Mouse (Mus musculus) kidney, postnatal 14 days (tissue): Measurements from ENCODE around the gene Taar1.

Source experiments
- DNase-seq: peaks from one replicate; pipeline ENCODE4 v3.0.0; 2022; ENCODE audit warnings: mixed read lengths

Gene Taar1

GRCm38 (mm10) chr10:23920056-23920455 lies at the start of gene Taar1:
Gene Taar1 (plus strand): TSS chr10:23920356.
- no peak for DNase-seq

DNA sequence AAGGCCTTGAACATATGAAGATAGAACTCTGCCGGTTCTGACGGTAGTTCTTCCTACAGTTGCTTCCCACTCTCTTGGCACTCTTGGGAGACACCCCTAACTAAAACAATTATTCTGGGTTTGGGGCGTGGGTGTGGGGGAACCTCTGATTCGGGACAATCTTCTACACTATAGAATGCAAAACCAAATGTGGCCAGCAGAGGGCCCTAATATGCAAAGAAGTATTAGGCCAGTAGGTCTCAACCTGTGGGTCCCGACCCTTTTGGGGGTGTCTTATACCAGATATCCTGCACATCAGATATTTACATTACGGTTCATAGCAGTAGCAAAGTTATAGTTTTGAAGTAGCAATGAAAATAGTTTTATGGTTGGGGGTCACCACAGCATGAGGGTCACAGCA lies 39.5 kb upstream of the Taar1 start:
- peak; percentile 29 for DNase-seq

- DNase-seq, result no peak
These were observed 35.2 kb upstream of the Taar1 start for GRCm38 (mm10) chr10:23884910-23885309.

- no peak for DNase-seq
These were observed 34.1 kb upstream of the Taar1 start for GRCm38 (mm10) chr10:23886060-23886459.

DNA sequence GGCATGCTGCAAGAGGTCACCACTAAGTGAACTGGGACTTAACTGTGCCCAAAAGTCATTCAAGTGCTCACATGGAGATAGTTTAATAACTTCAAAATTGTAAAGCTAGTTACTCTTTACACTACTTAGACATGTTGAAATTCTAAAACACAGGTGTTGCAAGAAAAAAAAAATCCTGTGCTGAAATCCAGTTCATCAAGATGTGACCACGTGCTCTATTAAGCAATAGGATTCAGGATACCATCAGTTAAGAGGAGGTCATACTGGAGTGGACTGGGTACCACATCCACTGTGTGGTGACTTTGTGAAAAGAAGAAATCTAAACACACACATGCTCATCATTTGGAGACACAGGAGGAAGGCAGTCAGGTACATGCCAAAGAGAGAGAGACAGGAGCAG lies 27.2 kb upstream of the Taar1 start:
- no peak for DNase-seq

DNA sequence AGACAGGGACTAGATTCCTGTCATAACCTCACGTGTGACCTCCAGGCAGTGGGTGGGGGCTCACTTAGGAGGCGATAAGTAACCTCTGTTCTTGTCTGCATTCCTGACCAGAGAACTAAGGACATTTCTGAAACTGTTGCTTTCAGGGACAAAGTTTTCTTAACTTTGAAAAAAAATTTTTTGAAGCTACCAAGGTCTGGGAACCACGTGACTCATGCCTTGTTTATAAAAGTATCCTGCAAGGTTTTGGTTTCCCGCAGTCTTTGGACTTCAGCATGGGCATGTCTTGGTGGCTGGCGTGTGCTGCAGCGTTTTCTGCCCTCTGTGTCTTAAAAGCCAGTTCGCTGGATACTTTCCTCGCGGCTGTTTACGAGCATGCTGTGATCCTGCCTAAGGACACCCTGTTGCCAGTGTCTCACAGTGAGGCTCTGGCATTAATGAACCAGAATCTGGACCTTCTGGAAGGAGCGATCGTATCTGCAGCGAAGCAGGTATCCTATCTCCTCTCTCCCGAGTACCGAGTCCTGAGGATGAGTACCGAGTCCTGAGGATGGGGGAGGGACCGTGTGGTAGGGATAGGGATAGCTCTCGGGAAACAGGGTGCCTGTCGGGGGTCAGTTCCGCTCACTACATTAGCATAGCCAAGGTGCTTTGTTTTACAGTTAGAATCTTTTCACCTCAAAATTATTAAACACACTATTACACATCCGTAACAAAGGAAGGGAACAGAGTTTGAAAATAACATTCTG lies 25.4 kb upstream of the Taar1 start, which contains the start of gene Vnn1:
Gene Vnn1, plus strand, starts transcription at position 88 of the 749 bp plus-strand sequence.
- DNase-seq, result peak; percentile 50

DNA sequence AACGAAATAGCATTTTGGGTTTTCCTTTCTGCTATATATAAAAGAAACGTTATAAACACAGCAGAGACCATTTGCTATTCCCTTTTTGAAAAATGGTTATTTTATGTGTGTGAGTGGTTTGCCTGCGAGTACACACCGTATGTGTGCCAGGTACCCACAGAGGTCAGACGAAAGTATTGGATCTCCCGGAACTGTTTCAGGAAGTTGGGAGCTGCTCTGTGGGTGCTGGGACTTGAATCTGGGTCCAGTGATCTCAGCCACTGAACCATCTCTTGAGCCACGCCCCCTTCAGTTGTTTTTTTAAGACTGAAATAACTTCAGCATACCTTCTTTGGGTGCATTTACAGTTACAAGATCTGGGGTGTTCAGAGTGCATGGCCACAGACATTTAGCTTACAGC lies 24.8 kb upstream of the Taar1 start:
- DNase-seq, result no peak

DNA sequence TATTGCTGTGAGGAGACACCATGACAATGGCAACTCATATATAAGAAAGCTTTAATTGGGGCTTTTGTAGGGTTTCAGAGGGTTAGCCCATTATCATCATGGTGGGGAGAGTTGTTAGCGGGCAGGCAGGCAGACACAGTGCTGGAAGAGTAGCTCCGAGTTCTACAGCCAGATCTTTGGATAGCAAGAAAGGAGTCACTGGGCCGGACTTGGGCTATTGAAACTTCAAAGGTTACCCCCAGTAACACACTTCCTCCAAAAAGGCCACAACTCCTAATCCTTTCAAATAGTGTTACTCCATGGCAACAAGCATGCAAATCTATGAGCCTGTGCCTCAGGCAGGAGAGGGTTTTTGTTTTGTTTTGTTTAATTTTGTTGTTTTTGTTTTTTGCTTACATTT lies 19.0 kb upstream of the Taar1 start:
- no peak for DNase-seq

- peak; percentile 20 for DNase-seq
These were observed 14.5 kb upstream of the Taar1 start for GRCm38 (mm10) chr10:23905661-23906060.

GRCm38 (mm10) chr10:23922468-23922867 lies 2.3 kb downstream of the Taar1 start:
- no peak for DNase-seq

DNA sequence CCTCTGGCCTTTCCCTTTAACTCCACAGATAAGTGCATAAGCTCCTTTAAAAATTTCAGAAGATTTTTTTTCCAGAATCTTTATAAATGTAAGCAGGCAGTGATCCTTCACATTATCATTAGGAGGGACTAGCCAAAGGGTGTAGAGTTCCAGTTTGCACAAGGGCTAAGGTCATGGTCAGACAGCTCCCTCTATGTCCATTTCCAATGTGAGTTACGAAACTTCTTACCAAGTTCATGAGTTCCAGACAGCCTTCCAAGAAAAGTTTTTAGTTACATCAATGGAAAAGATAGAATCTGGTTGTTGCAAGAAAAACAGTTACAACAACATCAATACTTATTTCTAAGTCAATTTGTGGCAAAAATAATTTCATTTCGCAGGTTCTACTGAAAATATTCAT lies 3.8 kb downstream of the Taar1 start:
- DNase-seq, result no peak

DNA sequence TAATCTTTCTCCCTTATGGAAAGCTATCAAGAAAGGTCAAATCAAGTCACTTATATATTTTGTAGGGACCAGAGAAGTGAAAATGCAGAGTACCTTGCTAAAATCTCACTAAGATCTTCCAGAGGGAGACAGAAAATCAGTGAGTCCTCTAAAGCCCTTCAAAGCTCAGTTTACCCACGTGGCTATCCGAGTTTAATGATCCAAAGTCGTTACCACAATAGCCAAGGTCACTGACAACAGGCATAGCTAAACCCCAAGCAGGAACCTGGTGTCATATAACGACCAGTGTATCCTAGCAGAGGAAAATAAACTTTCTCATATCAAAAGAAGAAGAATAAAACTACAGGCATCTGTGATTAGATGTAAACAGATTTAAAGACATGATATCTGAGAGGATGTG lies 17.5 kb downstream of the Taar1 start:
- no peak for DNase-seq

DNA sequence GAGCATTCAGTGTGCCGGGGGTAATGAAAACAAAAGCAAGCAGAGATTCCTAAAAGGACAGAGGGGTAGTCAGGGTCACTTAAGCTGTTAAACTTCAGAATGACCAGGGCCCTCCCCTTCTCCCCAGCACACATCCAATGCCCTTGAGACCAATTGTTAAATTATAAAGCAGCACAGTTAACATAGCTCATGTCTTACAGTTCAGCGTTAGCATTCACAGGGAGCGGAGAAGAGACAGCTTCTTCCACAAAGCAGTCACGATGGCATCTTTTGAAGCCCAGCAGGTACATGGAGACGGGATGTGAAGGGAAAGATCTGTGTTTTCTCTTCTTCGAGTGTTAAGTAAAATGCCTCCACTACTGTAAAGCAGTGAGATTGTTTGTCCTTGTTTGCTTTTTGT lies 18.2 kb downstream of the Taar1 start, which contains the start of gene Taar2:
Gene Taar2, plus strand, starts transcription at position 261 of the 400 bp plus-strand sequence.
- DNase-seq, result no peak

DNA sequence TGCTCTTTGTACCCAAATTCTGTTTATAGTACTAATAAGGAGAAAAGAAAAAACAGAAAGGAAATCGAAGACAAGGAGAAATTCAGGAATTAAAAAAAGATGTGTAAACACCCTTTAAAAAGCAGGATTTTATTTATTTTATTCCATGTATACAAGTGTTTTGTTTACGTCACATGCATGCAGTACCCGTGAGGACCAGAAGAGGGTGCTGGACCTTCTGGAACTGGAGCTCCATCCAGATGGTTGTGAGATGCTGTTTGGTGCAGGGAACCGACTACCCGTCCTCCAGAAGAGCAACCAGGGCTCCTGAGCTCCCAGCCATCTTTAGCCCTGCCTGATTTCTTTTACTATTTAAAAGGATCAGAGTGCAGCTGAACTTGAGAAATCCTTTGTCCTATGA lies 22.3 kb downstream of the Taar1 start:
- no peak for DNase-seq

GRCm38 (mm10) chr10:23948026-23948425 lies 27.9 kb downstream of the Taar1 start:
- DNase-seq, result no peak

- no peak for DNase-seq
These were observed 29.4 kb downstream of the Taar1 start, which contains the start of gene Taar3 for GRCm38 (mm10) chr10:23949508-23950005. Gene Taar3 (plus strand): TSS chr10:23949558.

DNA sequence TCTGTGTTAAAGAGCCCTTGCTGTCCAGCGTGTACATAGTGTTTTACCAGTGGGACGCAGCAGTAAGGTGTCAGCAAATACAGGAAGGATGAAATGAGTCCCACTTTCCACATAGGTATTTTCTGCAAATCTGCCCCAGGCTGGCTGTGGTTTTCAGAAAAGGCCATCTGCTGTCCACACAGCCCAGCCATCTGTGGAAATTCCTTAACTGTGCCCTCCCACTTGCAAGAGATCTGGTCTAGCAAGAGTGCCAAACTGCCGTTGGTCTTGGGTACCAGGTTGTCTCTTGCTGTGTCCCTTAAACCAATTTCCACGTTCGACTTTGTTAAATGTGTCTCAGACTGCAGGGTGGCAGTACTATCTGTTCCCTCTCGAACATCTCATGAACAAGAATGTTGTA lies 31.6 kb downstream of the Taar1 start:
- DNase-seq, result no peak

- peak; percentile 65 for DNase-seq
These were observed 38.9 kb downstream of the Taar1 start for GRCm38 (mm10) chr10:23959071-23959470.

- DNase-seq, result no peak
These were observed 40.3 kb downstream of the Taar1 start, which contains the start of gene Taar4 for GRCm38 (mm10) chr10:23960444-23960915. Gene Taar4 (plus strand): TSS chr10:23960494.

DNA sequence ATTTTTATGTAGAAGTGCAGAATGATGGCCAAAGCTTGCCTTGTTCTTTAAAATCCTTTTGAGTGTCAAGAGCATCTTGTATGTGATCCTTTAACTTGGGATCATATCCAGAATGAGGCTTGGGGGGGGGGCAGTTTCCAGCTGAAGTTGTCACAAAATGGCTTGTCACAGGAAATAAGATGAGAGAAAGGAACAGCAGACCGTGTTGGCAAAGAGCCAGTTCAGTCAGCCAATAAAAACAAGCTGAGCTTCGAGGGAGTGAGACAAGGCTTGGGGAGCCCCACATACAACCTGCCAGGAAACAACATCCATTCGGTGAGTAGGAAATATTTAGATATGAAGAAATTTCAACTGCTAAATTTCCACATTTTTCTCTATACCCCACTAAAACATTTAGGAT lies 43.3 kb downstream of the Taar1 start:
- peak; percentile 25 for DNase-seq

GRCm38 (mm10) chr10:23964921-23965610 lies 44.9 kb downstream of the Taar1 start:
- no peak for DNase-seq

GRCm38 (mm10) chr10:23970656-23971165 lies 50.6 kb downstream of the Taar1 start, which contains the start of gene Taar5:
Gene Taar5 (plus strand): TSS chr10:23970706.
- no peak for DNase-seq
